Mouse (Mus musculus) erythroblast, embryonic 14.5 days (primary cell): ENCODE results near the gene Tmem184a.

Experiments
- GATA1 ChIP-seq: IDR thresholded peaks from 2 replicates; pipeline ENCODE4 v1.6.1; 2012; ENCODE audit warnings: low read length, inconsistent platforms, mixed read lengths
- TAL1 ChIP-seq: IDR thresholded peaks from 3 replicates; pipeline ENCODE4 v1.6.1; 2012; ENCODE audit warnings: low read length, inconsistent platforms, mixed read lengths

- TF ChIP-seq TAL1 (no peak), GATA1 (no peak)
These were observed 28.2 kb downstream of the Tmem184a start, which contains the start of gene Mafk for GRCm38 (mm10) chr5:139791227-139792158.
